Mouse (Mus musculus): ENCODE measurements around the gene Ttll10.

DNA sequence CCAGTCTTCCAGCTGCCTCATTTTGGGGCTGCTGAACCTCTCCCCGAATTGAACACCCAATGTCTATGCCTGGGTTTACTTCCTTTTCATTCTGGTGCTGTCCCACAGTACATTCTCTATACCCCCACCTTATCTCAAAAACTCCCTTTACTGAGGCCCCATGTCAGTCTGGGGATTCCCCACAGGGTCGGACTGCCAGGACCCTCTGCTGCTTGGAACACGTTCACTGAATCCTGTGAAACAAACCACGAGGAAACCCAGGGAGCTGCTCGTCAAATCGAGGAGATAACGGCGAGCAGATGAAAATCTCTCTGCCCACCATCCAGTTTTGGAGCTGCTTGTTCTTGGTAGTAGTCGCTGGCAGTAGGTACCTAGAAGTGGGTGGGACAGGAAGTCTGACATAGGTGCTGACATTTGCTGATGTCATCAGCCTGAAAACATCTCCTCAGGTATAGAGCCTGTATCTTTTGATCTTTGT lies 37.2 kb downstream of the Ttll10 start:
- no peak for TF ChIP-seq CTCF (IDR thresholded peaks at IDR 0.05; ENCODE audit: extremely low read depth, insufficient read depth, insufficient read length, insufficient replicate concordance)
- TF ChIP-seq POLR2A (IDR thresholded peaks at IDR 0.05; ENCODE audit: low read depth, low read length), result no peak; the same call in 1 of the 2 replicates
